Mouse (Mus musculus) limb, embryonic 11.5 days (tissue): ENCODE measurements around the gene S100a6. TPM values are rescaled to one million over a fixed set of nuclear protein-coding genes. Genes with fewer than 3 reads are reported as not detected.

ENCODE experiments used
- ATAC-seq: fragments of 200-750 bp; cut with Nextera tagmentation; 2 replicates; pipeline ENCODE4 v1.8.0; 2017; ENCODE audit warnings: low read depth; ENCODE audit not compliant: insufficient number of reproducible peaks, low FRiP score, low TSS enrichment
- DNase-seq: peaks from one replicate; pipeline ENCODE4 v3.0.0-alpha.2; 2015; ENCODE audit warnings: low spot score
- H3K27ac ChIP-seq: fragments of 300-500 bp; sonication (generic); replicated peaks from 2 replicates; pipeline ENCODE4 v1.5.1; 2014; ENCODE audit warnings: low read depth, mild to moderate bottlenecking, low read length
- H3K27me3 ChIP-seq: fragments of 300-500 bp; sonication (generic); 2 replicates; pipeline ENCODE4 v1.6.1; 2014; ENCODE audit warnings: mild to moderate bottlenecking, low read length, mixed read lengths; ENCODE audit not compliant: control insufficient read depth, insufficient read depth
- H3K36me3 ChIP-seq: fragments of 300-500 bp; sonication (generic); 2 replicates; pipeline ENCODE4 v1.6.1; 2014; ENCODE audit warnings: mild to moderate bottlenecking, low read length, moderate library complexity, mixed read lengths; ENCODE audit not compliant: control insufficient read depth, insufficient read depth
- H3K4me1 ChIP-seq: fragments of 300-500 bp; sonication (generic); 2 replicates; pipeline ENCODE4 v1.6.1; 2014; ENCODE audit warnings: low read length, mixed read lengths; ENCODE audit not compliant: control insufficient read depth, insufficient read depth
- H3K4me2 ChIP-seq: fragments of 300-500 bp; sonication (generic); 2 replicates; pipeline ENCODE4 v1.6.1; 2014; ENCODE audit warnings: low read depth, mild to moderate bottlenecking, moderate library complexity; ENCODE audit not compliant: severe bottlenecking
- H3K4me3 ChIP-seq: fragments of 300-500 bp; sonication (generic); 2 replicates; pipeline ENCODE4 v1.5.1; 2014; ENCODE audit warnings: low read depth, low read length
- H3K9ac ChIP-seq: fragments of 300-500 bp; sonication (generic); 2 replicates; pipeline ENCODE4 v1.6.1; 2014; ENCODE audit warnings: mild to moderate bottlenecking, low read length
- H3K9me3 ChIP-seq: fragments of 300-500 bp; sonication (generic); 2 replicates; pipeline ENCODE4 v1.6.1; 2016; ENCODE audit warnings: low read length; ENCODE audit not compliant: control insufficient read depth
- WGBS: fragments of 180-500 bp; shearing (Covaris S2); extraction: QIAGEN DNeasy Blood & Tissue Kit; methylation state at CpG from one replicate; pipeline ENCODE4 v1.1.7; 2014; 5-methylcytosine and 5-hydroxymethylcytosine counted together
- polyA plus RNA-seq: library from polyadenylated mRNA; unstranded; fragments of >200 nt; fragmentation: Nextera tagmentation; extraction: Ambion mirVana; gene quantifications from 2 replicates; pipeline ENCODE4 v1.2.1, GENCODE M21; 2014

S100a6 gene
- polyA plus RNA-seq, 1 experiment from 2014 or later = 17.5 TPM

GRCm38 (mm10) chr3:90612061-90612460, 621 bp upstream of the S100a6 start:
- Histone ChIP-seq H3K9me3 (no peaks in the 10 kb centered on the region), H3K9ac (no peak overlapping the region), H3K4me3 (no peak overlapping the region), H3K4me2 (no peak overlapping the region), H3K27me3 (no peaks in the 10 kb centered on the region; the same call in 1 of the 2 replicates), H3K27ac (no peak overlapping the region), H3K36me3 (no peaks in the 10 kb centered on the region), H3K4me1 (no peaks in the 10 kb centered on the region)
- WGBS = 72% methylated on average over 4 of the region's 4 CpGs
- no peak for ATAC-seq
- no peak for DNase-seq

GRCm38 (mm10) chr3:90613461-90614147, 922 bp downstream of the S100a6 start:
- peak overlapping the region; percentile 74 for H3K4me2 ChIP-seq
- no peak overlapping the region for H3K27ac ChIP-seq
- DNase-seq (no peak), ATAC-seq (no peak)
- no peaks in the 10 kb centered on the region for H3K4me1 ChIP-seq
- H3K9ac ChIP-seq = no peak overlapping the region
- no peaks in the 10 kb centered on the region; the same call in 1 of the 2 replicates for H3K27me3 ChIP-seq
- H3K9me3 ChIP-seq = no peaks in the 10 kb centered on the region
- whole genome bisulfite sequencing = 57% methylated on average over 7 of the region's 7 CpGs
- H3K4me3 ChIP-seq = peak overlapping the region; percentile 32; the same call in 1 of the 2 replicates
- no peaks in the 10 kb centered on the region for H3K36me3 ChIP-seq

- no peak overlapping the region for H3K27ac ChIP-seq
- H3K4me3 ChIP-seq = no peak overlapping the region
- ATAC-seq = no peak
- H3K9ac ChIP-seq = no peak overlapping the region
- H3K4me2 ChIP-seq = no peak overlapping the region
- DNase-seq = no peak
- no peaks in the 10 kb centered on the region for H3K9me3 ChIP-seq
- H3K4me1 ChIP-seq = no peaks in the 10 kb centered on the region
- 83% methylated on average over 6 of the region's 6 CpGs for WGBS
- no peaks in the 10 kb centered on the region; the same call in 1 of the 2 replicates for H3K27me3 ChIP-seq
- no peaks in the 10 kb centered on the region for H3K36me3 ChIP-seq
Measured at GRCm38 (mm10) chr3:90614148-90614530, 1.5 kb downstream of the S100a6 start.

DNA sequence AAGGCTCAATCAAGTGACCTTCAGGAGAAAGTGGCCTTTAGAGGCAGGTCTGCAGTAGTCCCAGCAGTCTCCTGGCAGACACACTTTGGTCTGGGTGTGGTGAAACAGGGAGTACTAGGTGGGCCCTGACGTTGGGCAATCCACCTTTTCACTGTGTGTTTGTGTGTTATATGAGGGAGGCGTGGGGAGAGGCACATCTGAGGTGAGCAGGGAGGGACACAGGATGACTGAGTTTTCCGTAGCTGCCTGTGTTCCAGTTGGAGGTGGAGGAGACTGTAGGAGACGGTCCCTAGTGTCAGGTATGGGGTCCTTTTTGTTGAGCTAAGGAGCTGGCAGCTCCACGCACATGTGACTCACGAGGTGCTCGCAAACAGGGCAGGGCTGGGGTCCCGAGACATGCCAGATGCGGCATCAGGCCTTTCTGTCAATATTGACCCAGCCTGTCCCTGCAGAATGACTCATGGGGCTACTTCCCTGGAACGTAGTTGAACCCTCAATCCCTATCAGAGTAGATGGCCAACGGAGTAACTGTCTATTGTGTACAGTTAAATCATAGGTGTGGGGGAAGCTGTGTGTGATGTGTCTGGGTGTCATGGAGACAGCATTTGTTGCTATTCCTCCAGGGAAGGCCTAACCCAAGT, 2.0 kb downstream of the S100a6 start:
- no peak for DNase-seq
- 0 out of 2 replicates have a peak, but pooled peaks have one; percentile 9 for ATAC-seq
- no peak overlapping the region for H3K4me3 ChIP-seq
- H3K36me3 ChIP-seq = no peaks in the 10 kb centered on the region
- H3K4me1 ChIP-seq = no peaks in the 10 kb centered on the region
- no peaks in the 10 kb centered on the region; the same call in 1 of the 2 replicates for H3K27me3 ChIP-seq
- WGBS = 85% methylated on average over 11 of the region's 11 CpGs
- H3K9me3 ChIP-seq = no peaks in the 10 kb centered on the region
- no peak overlapping the region for H3K27ac ChIP-seq
- no peak overlapping the region for H3K4me2 ChIP-seq
- H3K9ac ChIP-seq = no peak overlapping the region

DNA sequence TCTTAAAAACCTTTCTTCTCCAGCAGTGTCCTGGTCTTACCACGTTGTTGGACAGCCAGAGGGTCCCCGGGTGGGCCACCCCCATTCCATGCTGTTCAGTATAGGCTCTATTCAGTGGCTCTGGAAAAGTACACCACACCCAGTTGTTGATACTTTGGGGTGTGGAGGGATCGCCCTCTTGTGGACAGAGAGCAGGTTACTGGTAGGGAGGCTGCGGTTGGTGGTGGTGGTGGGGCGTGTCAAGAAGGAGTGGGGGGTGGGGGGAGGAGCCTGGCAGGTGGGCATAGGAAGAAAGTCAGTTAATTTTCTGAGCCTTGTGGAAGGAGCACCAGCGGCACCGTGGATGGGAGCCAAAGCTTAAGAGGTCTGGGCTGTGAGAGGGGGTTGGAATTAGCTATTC, 2.7 kb downstream of the S100a6 start:
- Histone ChIP-seq H3K36me3 (no peaks in the 10 kb centered on the region), H3K4me2 (no peak overlapping the region), H3K27ac (no peak overlapping the region), H3K4me1 (no peaks in the 10 kb centered on the region), H3K9ac (no peak overlapping the region), H3K27me3 (no peaks in the 10 kb centered on the region; the same call in 1 of the 2 replicates), H3K4me3 (no peak overlapping the region), H3K9me3 (no peaks in the 10 kb centered on the region)
- peak; percentile 26; the same call in 1 of the 2 replicates for ATAC-seq
- 6% methylated on average over 7 of the region's 7 CpGs for WGBS
- peak; percentile 77 for DNase-seq

- Histone ChIP-seq H3K9me3 (no peaks in the 10 kb centered on the region), H3K36me3 (no peaks in the 10 kb centered on the region), H3K4me1 (no peaks in the 10 kb centered on the region), H3K27me3 (no peaks in the 10 kb centered on the region; the same call in 1 of the 2 replicates), H3K4me3 (no peak overlapping the region), H3K4me2 (no peak overlapping the region), H3K9ac (no peak overlapping the region), H3K27ac (no peak overlapping the region)
- ATAC-seq (no peak), DNase-seq (no peak)
- 62% methylated on average over 1 of the region's 1 CpGs for WGBS
Measured at GRCm38 (mm10) chr3:90615911-90616310, 3.2 kb downstream of the S100a6 start.

GRCm38 (mm10) chr3:90617586-90617985, 4.9 kb downstream of the S100a6 start:
- H3K27me3 ChIP-seq = no peaks in the 10 kb centered on the region; the same call in 1 of the 2 replicates
- WGBS = 6% methylated on average over 1 of the region's 1 CpGs
- H3K9ac ChIP-seq = no peak overlapping the region
- H3K4me3 ChIP-seq = no peak overlapping the region
- ATAC-seq (no peak), DNase-seq (no peak)
- H3K4me2 ChIP-seq = no peak overlapping the region
- H3K27ac ChIP-seq = no peak overlapping the region
- H3K36me3 ChIP-seq = no peaks in the 10 kb centered on the region
- no peaks in the 10 kb centered on the region for H3K4me1 ChIP-seq
- H3K9me3 ChIP-seq = no peaks in the 10 kb centered on the region

DNA sequence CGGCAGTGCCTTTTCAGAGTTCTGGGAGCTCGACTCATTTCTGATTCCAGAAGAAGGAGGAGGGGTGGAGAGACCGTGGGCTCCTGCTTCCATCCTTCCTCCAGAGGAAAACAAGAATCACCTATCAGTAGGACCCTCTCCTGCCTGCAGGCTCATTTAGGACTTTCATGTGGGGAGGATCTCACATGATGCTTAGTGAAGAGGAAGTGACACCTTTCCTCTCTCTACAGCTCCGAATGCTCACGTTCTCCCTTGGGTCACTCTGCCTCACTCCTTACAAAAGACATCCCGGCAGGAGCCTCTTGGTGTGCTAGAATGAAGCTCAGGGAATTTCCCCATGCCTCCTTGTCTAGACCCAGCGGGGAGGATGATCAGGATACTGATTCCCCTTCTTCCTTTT, 8.9 kb downstream of the S100a6 start:
- DNase-seq (no peak), ATAC-seq (no peak)
- H3K4me2 ChIP-seq = no peak overlapping the region
- H3K36me3 ChIP-seq = no peaks in the 10 kb centered on the region
- H3K27me3 ChIP-seq = no peaks in the 10 kb centered on the region
- 52% methylated on average over 7 of the region's 7 CpGs for WGBS
- H3K4me3 ChIP-seq = no peak overlapping the region
- H3K9ac ChIP-seq = no peak overlapping the region
- no peak overlapping the region for H3K27ac ChIP-seq
- H3K4me1 ChIP-seq = peaks cover 3% of the 10 kb centered on the region; the same call in 1 of the 2 replicates
- H3K9me3 ChIP-seq = no peaks in the 10 kb centered on the region
